Mouse (Mus musculus) neural tube, embryonic 15.5 days (tissue): ENCODE results near the gene Gm13276. TPM values are rescaled to one million over a fixed set of nuclear protein-coding genes. Genes with fewer than 3 reads are reported as not detected.
"Not testable (repeated sequence)": the region's sequence is repeated elsewhere in the genome, so short reads cannot be mapped to it uniquely, and the experiment has no call there.

ENCODE experiments used
- ATAC-seq: fragments of 200-750 bp; cut with Nextera tagmentation; 2 replicates; pipeline ENCODE4 v1.8.0; 2017; ENCODE audit warnings: mild to moderate bottlenecking, moderate TSS enrichment, moderate library complexity; ENCODE audit not compliant: low FRiP score
- H3K27ac ChIP-seq: fragments of 300-500 bp; sonication (generic); replicated peaks from 2 replicates; pipeline ENCODE4 v1.5.1; 2015; ENCODE audit warnings: mild to moderate bottlenecking, inconsistent platforms
- H3K27me3 ChIP-seq: fragments of 300-500 bp; sonication (generic); replicated peaks from 2 replicates; pipeline ENCODE4 v1.6.1; 2015; ENCODE audit warnings: inconsistent platforms
- H3K36me3 ChIP-seq: fragments of 300-500 bp; sonication (generic); 2 replicates; pipeline ENCODE4 v1.6.1; 2015; ENCODE audit warnings: inconsistent platforms
- H3K4me1 ChIP-seq: fragments of 300-500 bp; sonication (generic); 2 replicates; pipeline ENCODE4 v1.6.1; 2015; ENCODE audit warnings: inconsistent platforms
- H3K4me2 ChIP-seq: fragments of 300-500 bp; sonication (generic); 2 replicates; pipeline ENCODE4 v1.6.1; 2015; ENCODE audit warnings: inconsistent platforms, mild to moderate bottlenecking, moderate library complexity
- H3K4me3 ChIP-seq: fragments of 300-500 bp; sonication (generic); replicated peaks from 2 replicates; pipeline ENCODE4 v1.5.1; 2015; ENCODE audit warnings: mild to moderate bottlenecking, inconsistent platforms
- H3K9ac ChIP-seq: fragments of 300-500 bp; sonication (generic); replicated peaks from 2 replicates; pipeline ENCODE4 v1.6.1; 2015; ENCODE audit warnings: mild to moderate bottlenecking, inconsistent platforms
- H3K9me3 ChIP-seq: fragments of 300-500 bp; sonication (generic); replicated peaks from 2 replicates; pipeline ENCODE4 v1.6.1; 2016; ENCODE audit warnings: inconsistent platforms
- WGBS: fragments of 180-500 bp; shearing (Covaris S2); methylation state at CpG from one replicate; pipeline ENCODE4 v1.1.7; 2015; ENCODE audit warnings: mixed read lengths; 5-methylcytosine and 5-hydroxymethylcytosine counted together
- polyA plus RNA-seq: library from polyadenylated mRNA; unstranded; fragments of >200 nt; fragmentation: Nextera tagmentation; extraction: Ambion mirVana; gene quantifications from 2 replicates; pipeline ENCODE4 v1.2.1, GENCODE M21; 2015

The Gm13276 gene
- polyA plus RNA-seq, 1 experiment from 2014 or later = not detected

DNA sequence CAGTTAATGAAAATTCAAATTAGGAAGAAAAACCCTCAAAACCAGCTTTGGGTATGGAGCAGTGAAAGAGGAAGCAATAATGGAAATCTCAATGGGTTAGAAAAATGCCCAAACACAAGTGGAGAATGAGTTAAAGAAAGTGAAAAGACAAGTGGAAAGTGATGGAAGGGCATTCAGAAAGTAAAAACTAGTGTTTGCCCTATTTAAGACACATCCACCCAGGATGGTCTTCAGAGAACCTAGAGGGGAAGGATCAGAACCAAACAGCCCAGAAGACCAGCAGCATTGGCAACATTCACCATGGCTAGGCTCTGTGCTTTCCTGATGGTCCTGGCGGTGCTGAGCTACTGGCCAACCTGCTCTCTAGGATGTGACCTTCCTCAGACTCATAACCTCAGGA is 49.7 kb downstream of the Gm13276 start, which contains the start of gene Ifna5:
TSS of gene Ifna5 (plus strand) at position 301 of the 400 bp plus-strand sequence.
- H3K27ac ChIP-seq, H3K4me3 ChIP-seq, H3K4me2 ChIP-seq, H3K36me3 ChIP-seq, H3K4me1 ChIP-seq, H3K9ac ChIP-seq, ATAC-seq, H3K27me3 ChIP-seq, H3K9me3 ChIP-seq: not testable (repeated sequence)
- WGBS = 93% methylated on average over 1 of the region's 1 CpGs

Other genes with a start within 250 kb of the Gm13276 start
- gene Ifna15, start 227.5 kb upstream of the Gm13276 start, polyA plus RNA-seq = not detected in 2 replicates
- gene Ifna14, start 213.9 kb upstream of the Gm13276 start, polyA plus RNA-seq = not detected in 2 replicates
- not detected in 2 replicates for gene Ifna9, start 193.3 kb upstream of the Gm13276 start, polyA plus RNA-seq
- gene Ifna12, start 182.3 kb upstream of the Gm13276 start, polyA plus RNA-seq = not detected in 2 replicates
- not detected in 2 replicates for gene C87499, start 151.3 kb upstream of the Gm13276 start, polyA plus RNA-seq
- not detected in 2 replicates for gene Ifna13, start 141.2 kb upstream of the Gm13276 start, polyA plus RNA-seq
- not detected in 2 replicates for gene Ifna16, start 108.8 kb upstream of the Gm13276 start, polyA plus RNA-seq
- gene Ifna2, start 101.8 kb upstream of the Gm13276 start, polyA plus RNA-seq = not detected in 2 replicates
- not detected in 2 replicates for gene Ifnab, start 94.3 kb upstream of the Gm13276 start, polyA plus RNA-seq
- 1.0 and 1.4 TPM in 2 replicates for gene Gm26566, start 63.9 kb upstream of the Gm13276 start, polyA plus RNA-seq
- gene Klhl9, start 63.2 kb upstream of the Gm13276 start, polyA plus RNA-seq = 95.7 and 97.8 TPM in 2 replicates
- gene Gm13271, start 30.8 kb upstream of the Gm13276 start, polyA plus RNA-seq = not detected in 2 replicates
- 0.18 TPM in 1 of 2 replicates, not detected in the other for gene Gm13283, start 25.6 kb upstream of the Gm13276 start, polyA plus RNA-seq
- gene Gm13290, start 11.9 kb upstream of the Gm13276 start, polyA plus RNA-seq = not detected in 2 replicates
- not detected in 2 replicates for gene Gm13289, start 8.8 kb upstream of the Gm13276 start, polyA plus RNA-seq
- not detected in 2 replicates for gene Gm13272, start 5.9 kb upstream of the Gm13276 start, polyA plus RNA-seq
- not detected in 2 replicates for gene Ifnz, start 3.6 kb upstream of the Gm13276 start, polyA plus RNA-seq
- gene Gm13277, start 2.9 kb downstream of the Gm13276 start, polyA plus RNA-seq = not detected in 2 replicates
- gene Gm13278, start 5.8 kb downstream of the Gm13276 start, polyA plus RNA-seq = not detected in 2 replicates
- gene Gm13275, start 8.8 kb downstream of the Gm13276 start, polyA plus RNA-seq = not detected in 2 replicates
- not detected in 2 replicates for gene Gm13279, start 11.7 kb downstream of the Gm13276 start, polyA plus RNA-seq
- 0.38 TPM in 1 of 2 replicates, not detected in the other for gene Gm13285, start 14.0 kb downstream of the Gm13276 start, polyA plus RNA-seq
- not detected in 2 replicates for gene Gm13287, start 17.5 kb downstream of the Gm13276 start, polyA plus RNA-seq
- not detected in 2 replicates for gene Gm13288, start 19.8 kb downstream of the Gm13276 start, polyA plus RNA-seq
- not detected in 2 replicates for gene Ifna7, start 30.5 kb downstream of the Gm13276 start, polyA plus RNA-seq
- not detected in 2 replicates for gene Ifna11, start 34.2 kb downstream of the Gm13276 start, polyA plus RNA-seq
- not detected in 2 replicates for gene Ifna6, start 41.7 kb downstream of the Gm13276 start, polyA plus RNA-seq
- gene Ifna5, start 49.8 kb downstream of the Gm13276 start, polyA plus RNA-seq = not detected in 2 replicates
- not detected in 2 replicates for gene Ifna4, start 56.2 kb downstream of the Gm13276 start, polyA plus RNA-seq
- not detected in 2 replicates for gene Ifna1, start 64.4 kb downstream of the Gm13276 start, polyA plus RNA-seq
- not detected in 2 replicates for gene Ifne, start 94.5 kb downstream of the Gm13276 start, polyA plus RNA-seq